Mouse (Mus musculus): Measurements from ENCODE around the gene Paqr3.

- TF ChIP-seq EP300 (optimal IDR thresholded peaks at IDR 0.05) (no peak), CTCF (IDR thresholded peaks at IDR 0.05; ENCODE audit: low read depth) (no peak)
Measured at GRCm38 (mm10) chr5:97087746-97088145, 23.6 kb downstream of the Paqr3 start.

Data from stomach, postnatal 0 days (tissue).